9 mouse cellular contexts compared by ENCODE assay signal in genomic region chr4:155018601-155019335, GRCm38 (mm10). TPM values are rescaled to one million over a fixed set of nuclear protein-coding genes. Genes with fewer than 3 reads are reported as not detected.
DNase-seq lines count a peak whose midpoint lies in the region; ATAC-seq and TF ChIP-seq lines count a peak whose summit lies in the region.
"Had no signal": no experiment of that assay in that cellular context is flagged by ENCODE, and none has a peak within 500 bp of the region (broad histone marks: within the 10 kb centered on the region; RNA-seq: fewer than 3 reads in every experiment).

No protein-coding gene starts in this region.

- H3K4me2 ChIP-seq in embryonic facial prominence, embryonic 11.5 days (ENCODE audit: low read depth, low read length) = peak overlapping the region; percentile 23; the same call in 1 of the 2 replicates
- H3K4me2 ChIP-seq in hindbrain, postnatal 0 days (ENCODE audit: low read depth, low read length) = peak overlapping the region; percentile 17
- H3K4me2 ChIP-seq: liver, embryonic 13.5 days had no signal

- H3K4me1 ChIP-seq in embryonic facial prominence, embryonic 11.5 days (ENCODE audit: control insufficient read depth, insufficient read depth, low read length) = peaks cover 5% of the 10 kb centered on the region
- H3K4me1 ChIP-seq in hindbrain, postnatal 0 days (ENCODE audit: insufficient read depth, low read length) = peaks cover 23% of the 10 kb centered on the region

- no peak overlapping the region for H3K4me3 ChIP-seq in embryonic facial prominence, embryonic 11.5 days (ENCODE audit: low read depth, low read length)
- H3K4me3 ChIP-seq in hindbrain, postnatal 0 days (ENCODE audit: low read length) = 0 out of 2 replicates have a peak overlapping the region, but pooled peaks have one; percentile 2
- H3K4me3 ChIP-seq: liver, embryonic 13.5 days had no signal

- TF ChIP-seq CTCF in hindbrain, postnatal 0 days (IDR thresholded peaks at IDR 0.05; ENCODE audit: low read depth) = peak; percentile 28; the same call in 1 of the 2 replicates

- 4% methylated on average over 15 of the region's 15 CpGs for WGBS in embryonic facial prominence, embryonic 11.5 days
- WGBS in hindbrain, postnatal 0 days = 16% methylated on average over 15 of the region's 15 CpGs

- peak; percentile 44; the same call in 1 of the 2 replicates for ATAC-seq in embryonic facial prominence, embryonic 11.5 days (replicated peaks; ENCODE audit: insufficient number of reproducible peaks, low FRiP score, low TSS enrichment, low read depth)
- ATAC-seq in hindbrain, postnatal 0 days = 0 out of 2 replicates have a peak, but pooled peaks have one; percentile 28

- H3K9me3 ChIP-seq in embryonic facial prominence, embryonic 11.5 days (replicated peaks; ENCODE audit: control insufficient read depth, low read length) = no peaks in the 10 kb centered on the region
- H3K9me3 ChIP-seq in hindbrain, postnatal 0 days (ENCODE audit: low read length) = no peaks in the 10 kb centered on the region
- H3K9me3 ChIP-seq: liver, embryonic 13.5 days had no signal

- no peak overlapping the region for H3K27ac ChIP-seq in embryonic facial prominence, embryonic 11.5 days (replicated peaks; ENCODE audit: low read depth, low read length)
- H3K27ac ChIP-seq in hindbrain, postnatal 0 days = no peak overlapping the region
- H3K27ac ChIP-seq: liver, embryonic 13.5 days had no signal

- H3K27me3 ChIP-seq in embryonic facial prominence, embryonic 11.5 days (ENCODE audit: control insufficient read depth, insufficient read depth, low read length) = no peaks in the 10 kb centered on the region
- no peaks in the 10 kb centered on the region for H3K27me3 ChIP-seq in hindbrain, postnatal 0 days (ENCODE audit: insufficient read depth, low read length)

- no peak overlapping the region for H3K9ac ChIP-seq in embryonic facial prominence, embryonic 11.5 days (replicated peaks; ENCODE audit: low read length)
- no peak overlapping the region for H3K9ac ChIP-seq in hindbrain, postnatal 0 days (replicated peaks; ENCODE audit: low read length)
- H3K9ac ChIP-seq: liver, embryonic 13.5 days had no signal

- peak; percentile 39 for DNase-seq in gastrocnemius, postnatal 10 days
- DNase-seq in gastrocnemius, postnatal 25 days = no peak
- DNase-seq in adipocyte (ENCODE audit: low spot score) = peak; percentile 37
- peak; percentile 85 for DNase-seq in embryonic facial prominence, embryonic 11.5 days (ENCODE audit: low spot score)
- DNase-seq in hindbrain, postnatal 0 days (ENCODE audit: low spot score) = peak; percentile 55
- peak; percentile 36 to 54 for DNase-seq in lung, postnatal 4 days
- peak; percentile 15 for DNase-seq in thymus, postnatal 14 days
- no peak for DNase-seq in spleen, adult 12 weeks (ENCODE audit: low spot score)
- DNase-seq: liver, embryonic 13.5 days had no signal

- no peaks in the 10 kb centered on the region for H3K36me3 ChIP-seq in embryonic facial prominence, embryonic 11.5 days (replicated peaks; ENCODE audit: control insufficient read depth, insufficient read depth, low read depth, low read length)
- H3K36me3 ChIP-seq in hindbrain, postnatal 0 days (ENCODE audit: insufficient read depth, low read length) = no peaks in the 10 kb centered on the region
- H3K36me3 ChIP-seq: liver, embryonic 13.5 days had no signal

RNA-seq across cellular contexts. Expression of gene Plch2, which starts 37.8 kb away (rescaled TPM):
- total RNA-seq in gastrocnemius, postnatal 10 days (2021) = under 1 TPM; 0.09 to 0.14 TPM
- under 1 TPM; 0.05 to 0.21 TPM for total RNA-seq in gastrocnemius, postnatal 25 days (2021)
- 1.4 and 2.1 TPM in 2 replicates for polyA plus RNA-seq in embryonic facial prominence, embryonic 11.5 days (2014; fragmentation: Nextera tagmentation; extraction: Ambion mirVana)
- 45.7 and 48.8 TPM in 2 replicates for total RNA-seq in hindbrain, postnatal 0 days (2014; rRNA removed)
- 12.5 and 12.8 TPM in 2 replicates for polyA plus RNA-seq in hindbrain, postnatal 0 days (2015; fragmentation: Nextera tagmentation; extraction: Ambion mirVana)

RNA-seq across cellular contexts. Expression of gene Pex10, which starts 48.0 kb away (rescaled TPM):
- total RNA-seq in gastrocnemius, postnatal 10 days (2021) = 10 to 100 TPM; 10.5 to 13.6 TPM
- 10 to 100 TPM; 11.3 to 14.6 TPM for total RNA-seq in gastrocnemius, postnatal 25 days (2021)
- polyA plus RNA-seq in embryonic facial prominence, embryonic 11.5 days (2014; fragmentation: Nextera tagmentation; extraction: Ambion mirVana) = 7.3 and 7.4 TPM in 2 replicates
- total RNA-seq in hindbrain, postnatal 0 days (2014; rRNA removed) = 12.8 and 20.2 TPM in 2 replicates
- 15.4 and 15.9 TPM in 2 replicates for polyA plus RNA-seq in hindbrain, postnatal 0 days (2015; fragmentation: Nextera tagmentation; extraction: Ambion mirVana)

RNA-seq across cellular contexts. Expression of gene Pank4, which starts 54.8 kb away (rescaled TPM):
- 10 to 100 TPM; 26.1 to 28.7 TPM for total RNA-seq in gastrocnemius, postnatal 10 days (2021)
- 10 to 100 TPM; 31.2 to 34.0 TPM for total RNA-seq in gastrocnemius, postnatal 25 days (2021)
- 43.6 and 48.8 TPM in 2 replicates for polyA plus RNA-seq in embryonic facial prominence, embryonic 11.5 days (2014; fragmentation: Nextera tagmentation; extraction: Ambion mirVana)
- 34.5 and 40.9 TPM in 2 replicates for total RNA-seq in hindbrain, postnatal 0 days (2014; rRNA removed)
- polyA plus RNA-seq in hindbrain, postnatal 0 days (2015; fragmentation: Nextera tagmentation; extraction: Ambion mirVana) = 25.2 and 28.1 TPM in 2 replicates

RNA-seq across cellular contexts. Expression of gene Hes5, which starts 58.0 kb away (rescaled TPM):
- under 1 TPM in 1 of 2 experiments, not detected in 1; 0.36 TPM for total RNA-seq in gastrocnemius, postnatal 10 days (2021)
- not detected for total RNA-seq in gastrocnemius, postnatal 25 days (2021)
- polyA plus RNA-seq in embryonic facial prominence, embryonic 11.5 days (2014; fragmentation: Nextera tagmentation; extraction: Ambion mirVana) = 35.4 and 47.4 TPM in 2 replicates
- 149 and 177 TPM in 2 replicates for total RNA-seq in hindbrain, postnatal 0 days (2014; rRNA removed)
- 106 and 122 TPM in 2 replicates for polyA plus RNA-seq in hindbrain, postnatal 0 days (2015; fragmentation: Nextera tagmentation; extraction: Ambion mirVana)

Comparison
In these comparisons a context has a peak if more than half of its experiments do, and no peak if none do; other contexts are left out.
1. DNase-seq: peak in gastrocnemius, postnatal 10 days (single experiment), adipocyte (single experiment), embryonic facial prominence, embryonic 11.5 days (single experiment), hindbrain, postnatal 0 days (single experiment), lung, postnatal 4 days (2 of 2) and thymus, postnatal 14 days (single experiment); none in gastrocnemius, postnatal 25 days (single experiment) and spleen, adult 12 weeks (single experiment).
2. RNA of gene Plch2, which starts 37.8 kb away (total RNA-seq): 45.7 to 48.8 TPM in hindbrain, postnatal 0 days; 0.05 to 0.21 TPM in gastrocnemius, postnatal 25 days and 0.09 to 0.14 TPM in gastrocnemius, postnatal 10 days; every median in the first group is over 10 times any median in the second.